Mouse (Mus musculus): ENCODE results near the gene Nlrp4e.
"Not testable (repeated sequence)": the region's sequence is repeated elsewhere in the genome, so short reads cannot be mapped to it uniquely, and the experiment has no call there.

Gene Nlrp4e

GRCm38 (mm10) chr7:23300892-23301291 is at the start of gene Nlrp4e:
Gene Nlrp4e (plus strand): TSS chr7:23301192.
- not testable (repeated sequence) for DNase-seq (ENCODE audit: low spot score in 2 of 2)

- DNase-seq (ENCODE audit: low spot score in 2 of 2) = not testable (repeated sequence)
These were observed 49.4 kb upstream of the Nlrp4e start, which contains the start of gene Vmn1r166 for GRCm38 (mm10) chr7:23251582-23251981. Gene Vmn1r166 (minus strand): TSS chr7:23251682.

GRCm38 (mm10) chr7:23278800-23279199 is 22.2 kb upstream of the Nlrp4e start, which contains the start of gene Gm6902:
Gene Gm6902 (minus strand): TSS chr7:23278900.
- DNase-seq (ENCODE audit: low spot score in 2 of 2) = not testable (repeated sequence)

- DNase-seq (ENCODE audit: low spot score in 2 of 2) = not testable (repeated sequence)
These were observed 57.3 kb downstream of the Nlrp4e start for GRCm38 (mm10) chr7:23358311-23358710.

GRCm38 (mm10) chr7:23385589-23385988 is 84.6 kb downstream of the Nlrp4e start, which contains the start of gene Nlrp5:
Gene Nlrp5 (plus strand): TSS chr7:23385889.
- DNase-seq (ENCODE audit: low spot score in 2 of 2) = no peak
